Mouse (Mus musculus) cerebellum, postnatal 10 days (tissue): Measurements from ENCODE around the gene Sppl2a.
"Not testable (repeated sequence)": the region's sequence is repeated elsewhere in the genome, so short reads cannot be mapped to it uniquely, and the experiment has no call there.

Source experiments
- DNase-seq, 2 experiments: peaks; one replicate each; pipeline ENCODE4 v3.0.0; 2021; ENCODE audit warnings: mixed read lengths in 2 of 2

Sppl2a gene

GRCm38 (mm10) chr2:126892316-126892715 is 40.7 kb downstream of the Sppl2a start:
- no peak for DNase-seq

GRCm38 (mm10) chr2:126891743-126892142 is 41.3 kb downstream of the Sppl2a start:
- no peak for DNase-seq

- DNase-seq = no peak
Measured at GRCm38 (mm10) chr2:126887141-126887540, 45.9 kb downstream of the Sppl2a start.

- no peak for DNase-seq
Measured at GRCm38 (mm10) chr2:126885871-126886270, 47.2 kb downstream of the Sppl2a start.

DNA sequence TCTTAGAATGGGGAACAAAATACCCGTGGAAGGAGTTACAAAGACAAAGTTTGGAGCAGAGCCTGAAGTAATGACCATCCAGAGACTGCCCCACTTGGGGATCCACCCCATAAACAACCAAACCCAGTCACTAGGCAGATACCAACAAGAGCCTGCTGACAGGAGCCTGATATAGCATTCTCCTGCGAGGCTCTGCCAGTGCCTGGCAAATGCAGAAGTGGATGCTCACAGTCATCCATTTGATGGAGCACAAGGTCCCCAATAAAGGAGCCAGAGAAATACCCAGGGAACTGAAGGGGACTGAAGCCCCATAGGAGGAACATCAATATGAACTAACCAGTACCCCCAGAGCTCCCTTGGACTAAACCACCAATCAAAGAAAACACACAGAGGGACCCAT is 50.3 kb downstream of the Sppl2a start:
- DNase-seq = not testable (repeated sequence)

DNA sequence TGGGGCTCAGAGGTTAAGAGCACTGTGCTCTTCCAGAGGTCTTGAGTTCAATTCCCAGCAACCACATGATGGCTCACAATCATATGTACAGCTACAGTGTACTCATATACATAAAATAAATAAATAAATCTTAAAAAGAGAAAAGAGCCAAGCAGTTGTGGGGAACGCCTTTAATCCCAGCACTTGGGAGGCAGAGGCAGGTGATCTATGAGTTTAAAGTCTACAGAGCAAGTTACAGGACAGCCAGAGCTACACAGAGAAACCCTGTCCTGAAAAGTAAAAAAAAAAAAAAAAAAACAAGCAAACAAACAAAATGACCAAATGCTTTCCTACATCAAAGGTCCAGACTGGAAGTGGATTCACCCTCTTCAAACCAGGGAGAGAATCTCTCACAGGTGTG is 55.0 kb downstream of the Sppl2a start:
- no peak for DNase-seq

- DNase-seq = peak; percentile 94 to 96
Measured at GRCm38 (mm10) chr2:126875871-126876796, 56.9 kb downstream of the Sppl2a start, which contains the start of gene Trpm7. Gene Trpm7, minus strand, starts transcription at chr2:126876230.

GRCm38 (mm10) chr2:126875516-126875835 is 57.6 kb downstream of the Sppl2a start:
- DNase-seq = peak; percentile 52 to 58

- peak in 1 of 2 experiments; percentile 18 for DNase-seq
Measured at GRCm38 (mm10) chr2:126874809-126875515, 58.1 kb downstream of the Sppl2a start.

DNA sequence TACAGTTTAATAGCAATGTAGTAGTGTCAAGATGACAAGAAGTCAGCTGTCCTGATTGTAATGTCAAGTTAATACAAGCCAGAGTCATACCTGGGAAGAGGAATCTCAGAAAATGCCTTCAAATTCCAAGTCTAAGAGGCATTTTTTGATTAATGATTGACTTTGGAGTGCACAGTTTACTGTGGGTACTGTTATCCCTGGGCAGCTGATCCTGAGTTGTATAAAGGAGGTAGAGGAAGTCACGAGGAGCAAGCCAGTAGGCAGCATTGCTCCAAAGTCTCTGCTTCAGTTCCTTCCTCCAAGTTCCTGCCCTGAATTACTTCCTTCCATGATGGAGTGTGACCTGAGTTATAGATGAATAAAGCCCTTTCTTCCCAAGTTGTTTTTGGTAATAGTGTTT is 66.7 kb downstream of the Sppl2a start:
- no peak for DNase-seq

GRCm38 (mm10) chr2:126865501-126866199 is 67.4 kb downstream of the Sppl2a start:
- DNase-seq = no peak

GRCm38 (mm10) chr2:126865026-126865425 is 68.0 kb downstream of the Sppl2a start:
- no peak for DNase-seq

GRCm38 (mm10) chr2:126844751-126845150 is 88.3 kb downstream of the Sppl2a start:
- DNase-seq = no peak
